Mouse (Mus musculus): ENCODE data around the gene Ikzf2. TPM values are rescaled to one million over a fixed set of nuclear protein-coding genes. Genes with fewer than 3 reads are reported as not detected.
A peak's percentile ranks its signal among the peaks of the same experiment; 100 is the strongest.

Ikzf2 gene
- polyA plus RNA-seq, 1 experiment from 2014 or later, result 6.3 TPM

- no peak overlapping the region for H3K27ac ChIP-seq (ENCODE audit: low read length)
- H3K36me3 ChIP-seq (ENCODE audit: control insufficient read depth, insufficient read depth, low read length), result no peaks in the 10 kb centered on the region
- no peak overlapping the region for H3K4me3 ChIP-seq (replicated peaks; ENCODE audit: low read length)
- 80% methylated on average over 5 of the region's 5 CpGs for WGBS
- H3K4me1 ChIP-seq (ENCODE audit: control insufficient read depth, insufficient read depth, low read length), result 0 out of 2 replicates have a peak, but pooled peaks cover 2% of the 10 kb centered on the region
- no peaks in the 10 kb centered on the region for H3K27me3 ChIP-seq (ENCODE audit: control insufficient read depth, insufficient read depth, low read length)
- ATAC-seq (ENCODE audit: insufficient read depth, low FRiP score), result no peak
- H3K9ac ChIP-seq (ENCODE audit: low read length), result no peak overlapping the region
- H3K4me2 ChIP-seq (ENCODE audit: low read depth, low read length), result no peak overlapping the region
- no peaks in the 10 kb centered on the region for H3K9me3 ChIP-seq (replicated peaks; ENCODE audit: control insufficient read depth, low read length)
These were observed 6.0 kb downstream of the Ikzf2 start for GRCm38 (mm10) chr1:69681003-69681402.

GRCm38 (mm10) chr1:69680501-69680900 lies 6.5 kb downstream of the Ikzf2 start:
- Histone ChIP-seq H3K27me3 (ENCODE audit: control insufficient read depth, insufficient read depth, low read length) (no peaks in the 10 kb centered on the region), H3K4me1 (ENCODE audit: control insufficient read depth, insufficient read depth, low read length) (0 out of 2 replicates have a peak, but pooled peaks cover 2% of the 10 kb centered on the region), H3K9me3 (replicated peaks; ENCODE audit: control insufficient read depth, low read length) (no peaks in the 10 kb centered on the region), H3K9ac (ENCODE audit: low read length) (no peak overlapping the region), H3K4me2 (ENCODE audit: low read depth, low read length) (no peak overlapping the region), H3K36me3 (ENCODE audit: control insufficient read depth, insufficient read depth, low read length) (no peaks in the 10 kb centered on the region), H3K27ac (ENCODE audit: low read length) (no peak overlapping the region), H3K4me3 (replicated peaks; ENCODE audit: low read length) (no peak overlapping the region)
- WGBS, result 83% methylated on average over 4 of the region's 4 CpGs
- ATAC-seq (ENCODE audit: insufficient read depth, low FRiP score), result no peak

GRCm38 (mm10) chr1:69669897-69670404 lies 17.1 kb downstream of the Ikzf2 start:
- H3K27me3 ChIP-seq (ENCODE audit: control insufficient read depth, insufficient read depth, low read length), result no peaks in the 10 kb centered on the region
- no peak overlapping the region for H3K9ac ChIP-seq (ENCODE audit: low read length)
- no peak overlapping the region for H3K4me3 ChIP-seq (replicated peaks; ENCODE audit: low read length)
- H3K27ac ChIP-seq (ENCODE audit: low read length), result no peak overlapping the region
- H3K4me2 ChIP-seq (ENCODE audit: low read depth, low read length), result no peak overlapping the region
- 90% methylated on average over 10 of the region's 10 CpGs for WGBS
- no peaks in the 10 kb centered on the region for H3K9me3 ChIP-seq (replicated peaks; ENCODE audit: control insufficient read depth, low read length)
- no peaks in the 10 kb centered on the region for H3K36me3 ChIP-seq (ENCODE audit: control insufficient read depth, insufficient read depth, low read length)
- H3K4me1 ChIP-seq (ENCODE audit: control insufficient read depth, insufficient read depth, low read length), result no peaks in the 10 kb centered on the region
- no peak for ATAC-seq (ENCODE audit: insufficient read depth, low FRiP score)

- Histone ChIP-seq H3K9ac (ENCODE audit: low read length) (no peak overlapping the region), H3K27me3 (ENCODE audit: control insufficient read depth, insufficient read depth, low read length) (no peaks in the 10 kb centered on the region), H3K4me1 (ENCODE audit: control insufficient read depth, insufficient read depth, low read length) (no peaks in the 10 kb centered on the region), H3K4me2 (ENCODE audit: low read depth, low read length) (no peak overlapping the region), H3K27ac (ENCODE audit: low read length) (no peak overlapping the region), H3K9me3 (replicated peaks; ENCODE audit: control insufficient read depth, low read length) (no peaks in the 10 kb centered on the region), H3K4me3 (replicated peaks; ENCODE audit: low read length) (no peak overlapping the region), H3K36me3 (ENCODE audit: control insufficient read depth, insufficient read depth, low read length) (no peaks in the 10 kb centered on the region)
- 69% methylated on average over 5 of the region's 5 CpGs for WGBS
- no peak for ATAC-seq (ENCODE audit: insufficient read depth, low FRiP score)
These were observed 19.6 kb downstream of the Ikzf2 start for GRCm38 (mm10) chr1:69667456-69667855.

- Histone ChIP-seq H3K4me3 (replicated peaks; ENCODE audit: low read length) (no peak overlapping the region), H3K4me1 (ENCODE audit: control insufficient read depth, insufficient read depth, low read length) (0 out of 2 replicates have a peak, but pooled peaks cover 3% of the 10 kb centered on the region), H3K27me3 (ENCODE audit: control insufficient read depth, insufficient read depth, low read length) (no peaks in the 10 kb centered on the region), H3K27ac (ENCODE audit: low read length) (no peak overlapping the region), H3K9ac (ENCODE audit: low read length) (no peak overlapping the region), H3K9me3 (replicated peaks; ENCODE audit: control insufficient read depth, low read length) (no peaks in the 10 kb centered on the region), H3K4me2 (ENCODE audit: low read depth, low read length) (no peak overlapping the region), H3K36me3 (ENCODE audit: control insufficient read depth, insufficient read depth, low read length) (no peaks in the 10 kb centered on the region)
- WGBS, result 59% methylated on average over 2 of the region's 2 CpGs
- no peak for ATAC-seq (ENCODE audit: insufficient read depth, low FRiP score)
These were observed 27.3 kb downstream of the Ikzf2 start for GRCm38 (mm10) chr1:69659779-69660178.

GRCm38 (mm10) chr1:69658051-69658450 lies 29.0 kb downstream of the Ikzf2 start:
- no peaks in the 10 kb centered on the region for H3K36me3 ChIP-seq (ENCODE audit: control insufficient read depth, insufficient read depth, low read length)
- no peaks in the 10 kb centered on the region for H3K27me3 ChIP-seq (ENCODE audit: control insufficient read depth, insufficient read depth, low read length)
- no peak for ATAC-seq (ENCODE audit: insufficient read depth, low FRiP score)
- WGBS, result 47% methylated on average over 6 of the region's 6 CpGs
- 0 out of 2 replicates have a peak, but pooled peaks cover 4% of the 10 kb centered on the region for H3K4me1 ChIP-seq (ENCODE audit: control insufficient read depth, insufficient read depth, low read length)
- H3K4me2 ChIP-seq (ENCODE audit: low read depth, low read length), result no peak overlapping the region
- H3K4me3 ChIP-seq (replicated peaks; ENCODE audit: low read length), result no peak overlapping the region
- H3K9me3 ChIP-seq (replicated peaks; ENCODE audit: control insufficient read depth, low read length), result no peaks in the 10 kb centered on the region
- H3K9ac ChIP-seq (ENCODE audit: low read length), result no peak overlapping the region
- H3K27ac ChIP-seq (ENCODE audit: low read length), result no peak overlapping the region

GRCm38 (mm10) chr1:69657455-69657854 lies 29.6 kb downstream of the Ikzf2 start:
- no peak for ATAC-seq (ENCODE audit: insufficient read depth, low FRiP score)

GRCm38 (mm10) chr1:69656929-69657328 lies 30.1 kb downstream of the Ikzf2 start:
- no peak for ATAC-seq (ENCODE audit: insufficient read depth, low FRiP score)
- H3K9me3 ChIP-seq (replicated peaks; ENCODE audit: control insufficient read depth, low read length), result no peaks in the 10 kb centered on the region
- H3K4me3 ChIP-seq (replicated peaks; ENCODE audit: low read length), result no peak overlapping the region
- 0 out of 2 replicates have a peak, but pooled peaks cover 4% of the 10 kb centered on the region for H3K4me1 ChIP-seq (ENCODE audit: control insufficient read depth, insufficient read depth, low read length)
- WGBS, result 41% methylated on average over 16 of the region's 16 CpGs
- no peak overlapping the region for H3K27ac ChIP-seq (ENCODE audit: low read length)
- H3K36me3 ChIP-seq (ENCODE audit: control insufficient read depth, insufficient read depth, low read length), result no peaks in the 10 kb centered on the region
- H3K9ac ChIP-seq (ENCODE audit: low read length), result no peak overlapping the region
- H3K27me3 ChIP-seq (ENCODE audit: control insufficient read depth, insufficient read depth, low read length), result no peaks in the 10 kb centered on the region
- H3K4me2 ChIP-seq (ENCODE audit: low read depth, low read length), result no peak overlapping the region

More at GRCm38 (mm10) chr1:69657455-69657854, 29.6 kb downstream of the Ikzf2 start:
- Histone ChIP-seq H3K27ac (ENCODE audit: low read length) (no peak overlapping the region), H3K36me3 (ENCODE audit: control insufficient read depth, insufficient read depth, low read length) (no peaks in the 10 kb centered on the region), H3K9me3 (replicated peaks; ENCODE audit: control insufficient read depth, low read length) (no peaks in the 10 kb centered on the region), H3K27me3 (ENCODE audit: control insufficient read depth, insufficient read depth, low read length) (no peaks in the 10 kb centered on the region), H3K4me2 (ENCODE audit: low read depth, low read length) (no peak overlapping the region), H3K4me3 (replicated peaks; ENCODE audit: low read length) (no peak overlapping the region), H3K4me1 (ENCODE audit: control insufficient read depth, insufficient read depth, low read length) (0 out of 2 replicates have a peak, but pooled peaks cover 4% of the 10 kb centered on the region), H3K9ac (ENCODE audit: low read length) (no peak overlapping the region)
- WGBS, result 75% methylated on average over 3 of the region's 3 CpGs

GRCm38 (mm10) chr1:69656047-69656782 lies 30.8 kb downstream of the Ikzf2 start:
- 0 out of 2 replicates have a peak, but pooled peaks cover 4% of the 10 kb centered on the region for H3K4me1 ChIP-seq (ENCODE audit: control insufficient read depth, insufficient read depth, low read length)
- H3K4me3 ChIP-seq (replicated peaks; ENCODE audit: low read length), result no peak overlapping the region
- no peak overlapping the region for H3K9ac ChIP-seq (ENCODE audit: low read length)
- 51% methylated on average over 5 of the region's 5 CpGs for WGBS
- no peaks in the 10 kb centered on the region for H3K9me3 ChIP-seq (replicated peaks; ENCODE audit: control insufficient read depth, low read length)
- H3K4me2 ChIP-seq (ENCODE audit: low read depth, low read length), result no peak overlapping the region
- H3K27ac ChIP-seq (ENCODE audit: low read length), result 0 out of 2 replicates have a peak overlapping the region, but pooled peaks have one; percentile 18
- no peak for ATAC-seq (ENCODE audit: insufficient read depth, low FRiP score)
- H3K36me3 ChIP-seq (ENCODE audit: control insufficient read depth, insufficient read depth, low read length), result no peaks in the 10 kb centered on the region
- H3K27me3 ChIP-seq (ENCODE audit: control insufficient read depth, insufficient read depth, low read length), result no peaks in the 10 kb centered on the region

Data from stomach, embryonic 16.5 days (tissue).